Mouse (Mus musculus) G1E (cell line): ENCODE measurements around the gene Per3.

Source experiments
- CTCF ChIP-seq: IDR thresholded peaks from 2 replicates; pipeline ENCODE4 v1.5.1; 2012; ENCODE audit warnings: low read depth, low read length, inconsistent platforms, mixed read lengths
- GATA1 ChIP-seq: IDR thresholded peaks from 2 replicates; pipeline ENCODE4 v1.6.1; 2012; ENCODE audit warnings: borderline replicate concordance, low read length, inconsistent platforms, mixed read lengths
- GATA2 ChIP-seq: IDR thresholded peaks from 2 replicates; pipeline ENCODE4 v1.6.1; 2012; ENCODE audit warnings: low read depth, low read length, inconsistent platforms, borderline replicate concordance
- POLR2AphosphoS5 ChIP-seq: IDR thresholded peaks from 2 replicates; pipeline ENCODE4 v1.6.1; 2012; ENCODE audit warnings: low read depth, low read length, inconsistent platforms; ENCODE audit not compliant: insufficient replicate concordance
- TAL1 ChIP-seq: conservative IDR thresholded peaks from 2 replicates; pipeline ENCODE4 v1.6.1; 2012; ENCODE audit warnings: low read depth, low read length, inconsistent platforms, mixed read lengths

DNA sequence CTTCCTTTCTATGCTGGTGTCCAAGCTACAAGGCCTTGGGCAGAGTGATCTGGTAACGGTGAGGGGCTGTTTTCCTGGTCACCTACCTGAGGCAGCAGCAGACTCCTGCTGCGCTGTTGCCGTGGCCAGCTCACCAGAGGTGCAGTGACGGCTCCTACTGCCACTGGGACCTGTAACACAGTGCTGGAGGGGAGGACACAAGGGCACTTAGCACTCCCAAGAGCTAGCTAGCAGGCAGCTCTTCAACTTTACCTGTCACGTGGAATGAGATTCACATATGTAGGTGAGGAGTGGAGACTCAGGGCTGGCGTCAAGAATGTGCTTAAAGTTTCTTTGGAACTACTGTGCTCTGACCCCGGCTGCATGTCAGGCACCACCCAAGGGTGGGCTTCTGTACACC, 34.1 kb downstream of the Per3 start:
- no peak for TF ChIP-seq CTCF
- no peak for TF ChIP-seq POLR2AphosphoS5
- no peak for TF ChIP-seq TAL1
- no peak for TF ChIP-seq GATA1
- TF ChIP-seq GATA2, result no peak
